In the genomic region with DNA sequence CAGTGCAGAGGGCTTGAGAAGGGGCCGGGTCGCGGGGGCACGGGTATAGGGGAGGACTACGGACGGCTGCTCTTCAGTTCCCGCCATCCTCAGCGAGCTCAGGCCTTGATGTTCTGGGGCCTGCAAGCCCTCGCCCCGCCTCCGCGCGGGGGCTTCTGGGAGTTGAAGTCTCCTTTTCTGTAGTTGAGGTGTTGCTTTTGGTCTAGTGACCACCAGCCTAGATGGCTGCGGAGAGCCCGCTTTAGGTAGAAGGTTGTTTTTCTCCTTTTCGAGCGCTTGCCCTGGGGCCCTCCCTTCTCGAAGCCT, we compare ENCODE assay signal across 8 mouse cellular contexts. TPM values are rescaled to one million over a fixed set of nuclear protein-coding genes. Genes with fewer than 3 reads are reported as not detected.
DNase-seq lines count a peak whose midpoint lies in the region; ATAC-seq and TF ChIP-seq lines count a peak whose summit lies in the region.

No protein-coding gene starts in this region.

- POLR2A ChIA-PET in Patski (lab: Charles Lee) = interaction anchor here (0.6 to 3.4 kb wide), 10 partner anchors 16 to 284 kb away, joined by 3 to 34 read pairs (median 4); no protein-coding TSS in a partner anchor

- H3K27me3 ChIP-seq in Patski = no peaks in the 10 kb centered on the region
- H3K27me3 ChIP-seq in hindbrain, embryonic 14.5 days (ENCODE audit: control insufficient read depth, insufficient read depth, low read length) = no peaks in the 10 kb centered on the region

- H3K4me2 ChIP-seq in hindbrain, embryonic 14.5 days (replicated peaks) = peak overlapping the region; percentile 65

- peak; percentile 71 for ATAC-seq in Patski
- peak; percentile 87 for ATAC-seq in hindbrain, embryonic 14.5 days (ENCODE audit: low FRiP score)

- H3K9me3 ChIP-seq in hindbrain, embryonic 14.5 days (ENCODE audit: control insufficient read depth, low read length) = no peaks in the 10 kb centered on the region

- no peak for TF ChIP-seq CTCF in Patski (IDR thresholded peaks at IDR 0.05)

- H3K36me3 ChIP-seq in hindbrain, embryonic 14.5 days (replicated peaks; ENCODE audit: control insufficient read depth, insufficient read depth) = peaks cover 21% of the 10 kb centered on the region

- peak overlapping the region; percentile 83 for H3K9ac ChIP-seq in hindbrain, embryonic 14.5 days

- CTCF ChIA-PET in Patski (lab: Charles Lee) = interaction anchor here (0.9 to 2.2 kb wide), 2 partner anchors 16 to 36 kb away, joined by 4 to 10 read pairs; no protein-coding TSS in a partner anchor

- peak overlapping the region; percentile 85 for H3K27ac ChIP-seq in hindbrain, embryonic 14.5 days

- H3K4me1 ChIP-seq in hindbrain, embryonic 14.5 days (replicated peaks; ENCODE audit: control insufficient read depth, insufficient read depth, low read length) = peaks cover 22% of the 10 kb centered on the region

- H3K4me3 ChIP-seq in hindbrain, embryonic 14.5 days (replicated peaks; ENCODE audit: low read length) = peak overlapping the region; percentile 93

- no peak for DNase-seq in Patski (ENCODE audit: low read depth, low spot score)
- peak; percentile 94 to 96 for DNase-seq in cerebellum, postnatal 10 days
- peak; percentile 75 to 80 for DNase-seq in frontal cortex, postnatal 14 days (ENCODE audit: low spot score in 2 of 2)
- peak; percentile 86 for DNase-seq in hindbrain, embryonic 14.5 days (ENCODE audit: low spot score)
- peak; percentile 75 for DNase-seq in layer of hippocampus, postnatal 25 days (ENCODE audit: extremely low spot score in 1 of 2, low spot score in 1 of 2)
- peak; percentile 82 for DNase-seq in lung, postnatal 14 days
- DNase-seq in ovary, postnatal 36 days (ENCODE audit: low spot score) = peak; percentile 86
- peak; percentile 87 for DNase-seq in thymus, postnatal 25 days

- in situ Hi-C loops in Patski (cut with MboI; ENCODE audit: low pct_unique_long_range_greater_than_20kb) = no loop called here

- WGBS in hindbrain, embryonic 14.5 days = 1% methylated on average over 18 of the region's 18 CpGs

RNA-seq across cellular contexts. Expression of a gene that starts 0.5 kb away (rescaled TPM):
- 100 TPM for polyA plus RNA-seq in Patski (2021)
- 33.1 and 34.8 TPM in 2 replicates for polyA plus RNA-seq in hindbrain, embryonic 14.5 days (2014; fragmentation: Nextera tagmentation; extraction: Ambion mirVana)
- 10 to 100 TPM; 31.8 to 39.3 TPM for total RNA-seq in layer of hippocampus, postnatal 25 days (2021)

RNA-seq across cellular contexts. Expression of a gene that starts 57.5 kb away (rescaled TPM):
- 8.8 TPM for polyA plus RNA-seq in Patski (2021)
- polyA plus RNA-seq in hindbrain, embryonic 14.5 days (2014; fragmentation: Nextera tagmentation; extraction: Ambion mirVana) = 19.4 and 19.5 TPM in 2 replicates
- total RNA-seq in layer of hippocampus, postnatal 25 days (2021) = 10 to 100 TPM; 24.8 to 29.1 TPM
